Mouse (Mus musculus) limb, embryonic 15.5 days (tissue): ENCODE measurements around the gene Crmp1. TPM values are rescaled to one million over a fixed set of nuclear protein-coding genes. Genes with fewer than 3 reads are reported as not detected.

Source experiments
- ATAC-seq: fragments of 200-750 bp; cut with Nextera tagmentation; 2 replicates; pipeline ENCODE4 v1.8.0; 2017; ENCODE audit warnings: low read depth, moderate TSS enrichment; ENCODE audit not compliant: insufficient number of reproducible peaks, low FRiP score, low TSS enrichment
- H3K27ac ChIP-seq: fragments of 300-500 bp; sonication (generic); 2 replicates; pipeline ENCODE4 v1.5.1; 2015; ENCODE audit warnings: moderate library complexity, mild to moderate bottlenecking, inconsistent platforms
- H3K27me3 ChIP-seq: fragments of 300-500 bp; sonication (generic); 2 replicates; pipeline ENCODE4 v1.6.1; 2015; ENCODE audit warnings: inconsistent platforms
- H3K36me3 ChIP-seq: fragments of 300-500 bp; sonication (generic); 2 replicates; pipeline ENCODE4 v1.6.1; 2015; ENCODE audit warnings: inconsistent platforms
- H3K4me1 ChIP-seq: fragments of 300-500 bp; sonication (generic); 2 replicates; pipeline ENCODE4 v1.6.1; 2015; ENCODE audit warnings: inconsistent platforms
- H3K4me2 ChIP-seq: fragments of 300-500 bp; sonication (generic); 2 replicates; pipeline ENCODE4 v1.6.1; 2015; ENCODE audit warnings: mild to moderate bottlenecking, inconsistent platforms
- H3K4me3 ChIP-seq: fragments of 300-500 bp; sonication (generic); 2 replicates; pipeline ENCODE4 v1.5.1; 2015; ENCODE audit warnings: mild to moderate bottlenecking, inconsistent platforms
- H3K9ac ChIP-seq: fragments of 300-500 bp; sonication (generic); 2 replicates; pipeline ENCODE4 v1.6.1; 2015; ENCODE audit warnings: inconsistent platforms
- H3K9me3 ChIP-seq: fragments of 300-500 bp; sonication (generic); 2 replicates; pipeline ENCODE4 v1.6.1; 2016; ENCODE audit warnings: inconsistent platforms
- WGBS: fragments of 180-500 bp; shearing (Covaris S2); methylation state at CpG from one replicate; pipeline ENCODE4 v1.1.7; 2015; 5-methylcytosine and 5-hydroxymethylcytosine counted together
- polyA plus RNA-seq: library from polyadenylated mRNA; unstranded; fragments of >200 nt; fragmentation: Nextera tagmentation; extraction: Ambion mirVana; gene quantifications from 2 replicates; pipeline ENCODE4 v1.2.1, GENCODE M21; 2015

The Crmp1 gene
- polyA plus RNA-seq, 1 experiment from 2014 or later: 8.2 TPM

GRCm38 (mm10) chr5:37320174-37320573 lies 78.4 kb downstream of the Crmp1 start:
- H3K36me3 ChIP-seq: peaks cover 94% of the 10 kb centered on the region
- WGBS: 76% methylated on average over 3 of the region's 3 CpGs
- ATAC-seq: no peak

GRCm38 (mm10) chr5:37320761-37321160 lies 79.0 kb downstream of the Crmp1 start:
- H3K27me3 ChIP-seq: no peaks in the 10 kb centered on the region
- H3K4me2 ChIP-seq: no peak overlapping the region
- 91% methylated on average over 4 of the region's 4 CpGs for WGBS
- no peak overlapping the region for H3K9ac ChIP-seq
- H3K4me1 ChIP-seq: no peaks in the 10 kb centered on the region
- H3K27ac ChIP-seq: no peak overlapping the region
- H3K9me3 ChIP-seq: no peaks in the 10 kb centered on the region
- peaks cover 94% of the 10 kb centered on the region for H3K36me3 ChIP-seq
- H3K4me3 ChIP-seq: no peak overlapping the region
- ATAC-seq: no peak

More at GRCm38 (mm10) chr5:37320174-37320573, 78.4 kb downstream of the Crmp1 start:
- H3K27me3 ChIP-seq: no peaks in the 10 kb centered on the region
- H3K4me3 ChIP-seq: no peak overlapping the region
- H3K27ac ChIP-seq: no peak overlapping the region
- H3K9me3 ChIP-seq: 0 out of 2 replicates have a peak, but pooled peaks cover 4% of the 10 kb centered on the region
- no peak overlapping the region for H3K9ac ChIP-seq
- H3K4me2 ChIP-seq: no peak overlapping the region
- H3K4me1 ChIP-seq: no peaks in the 10 kb centered on the region

GRCm38 (mm10) chr5:37326675-37327074 lies 84.9 kb downstream of the Crmp1 start:
- no peaks in the 10 kb centered on the region for H3K9me3 ChIP-seq
- ATAC-seq: no peak
- H3K36me3 ChIP-seq: peaks cover 92% of the 10 kb centered on the region
- 82% methylated on average over 6 of the region's 6 CpGs for WGBS
- no peaks in the 10 kb centered on the region for H3K4me1 ChIP-seq
- H3K9ac ChIP-seq: no peak overlapping the region
- no peak overlapping the region for H3K4me2 ChIP-seq
- H3K27me3 ChIP-seq: no peaks in the 10 kb centered on the region
- H3K27ac ChIP-seq: no peak overlapping the region
- no peak overlapping the region for H3K4me3 ChIP-seq

- H3K27me3 ChIP-seq: no peaks in the 10 kb centered on the region
- H3K27ac ChIP-seq: no peak overlapping the region
- ATAC-seq: no peak
- WGBS: 83% methylated on average over 8 of the region's 8 CpGs
- H3K4me1 ChIP-seq: peaks cover 11% of the 10 kb centered on the region
- no peak overlapping the region for H3K4me3 ChIP-seq
- no peak overlapping the region for H3K4me2 ChIP-seq
- H3K9me3 ChIP-seq: no peaks in the 10 kb centered on the region
- H3K36me3 ChIP-seq: peaks cover 66% of the 10 kb centered on the region
- no peak overlapping the region for H3K9ac ChIP-seq
Measured at GRCm38 (mm10) chr5:37330449-37331132, 88.9 kb downstream of the Crmp1 start.

GRCm38 (mm10) chr5:37331133-37331505 lies 89.4 kb downstream of the Crmp1 start:
- Histone ChIP-seq H3K4me3 (no peak overlapping the region), H3K4me2 (no peak overlapping the region), H3K36me3 (peaks cover 61% of the 10 kb centered on the region), H3K9me3 (no peaks in the 10 kb centered on the region), H3K27ac (no peak overlapping the region), H3K27me3 (no peaks in the 10 kb centered on the region), H3K4me1 (peaks cover 17% of the 10 kb centered on the region), H3K9ac (no peak overlapping the region)
- 94% methylated on average over 2 of the region's 2 CpGs for WGBS
- no peak for ATAC-seq

- Histone ChIP-seq H3K9ac (no peak overlapping the region), H3K4me1 (peaks cover 22% of the 10 kb centered on the region), H3K27me3 (no peaks in the 10 kb centered on the region), H3K9me3 (no peaks in the 10 kb centered on the region), H3K36me3 (peaks cover 51% of the 10 kb centered on the region), H3K4me3 (no peak overlapping the region), H3K4me2 (no peak overlapping the region), H3K27ac (no peak overlapping the region)
- no peak for ATAC-seq
- WGBS: 82% methylated on average over 4 of the region's 4 CpGs
Measured at GRCm38 (mm10) chr5:37332066-37332465, 90.3 kb downstream of the Crmp1 start.

GRCm38 (mm10) chr5:37335061-37335460 lies 93.3 kb downstream of the Crmp1 start:
- Histone ChIP-seq H3K9me3 (no peaks in the 10 kb centered on the region), H3K4me2 (no peak overlapping the region), H3K4me3 (no peak overlapping the region), H3K27ac (no peak overlapping the region), H3K9ac (no peak overlapping the region), H3K4me1 (peaks cover 46% of the 10 kb centered on the region), H3K27me3 (no peaks in the 10 kb centered on the region), H3K36me3 (peaks cover 24% of the 10 kb centered on the region)
- no peak for ATAC-seq
- 51% methylated on average over 3 of the region's 3 CpGs for WGBS

- Histone ChIP-seq H3K4me2 (peak within 1 kb of the TSS; percentile 88), H3K27ac (peak within 1 kb of the TSS; percentile 87), H3K4me1 (peaks cover 46% of the 10 kb centered on the region), H3K27me3 (no peaks in the 10 kb centered on the region), H3K9me3 (no peaks in the 10 kb centered on the region), H3K36me3 (peaks cover 13% of the 10 kb centered on the region; the same call in 1 of the 2 replicates), H3K9ac (peak within 1 kb of the TSS; percentile 74), H3K4me3 (peak within 1 kb of the TSS; percentile 75)
- peak; percentile 67 for ATAC-seq
- WGBS: under 1% methylated on average over 48 of the region's 48 CpGs
Measured at GRCm38 (mm10) chr5:37336485-37337105, 94.9 kb downstream of the Crmp1 start, which contains the start of gene Evc. Gene Evc, minus strand, starts transcription at chr5:37336894.

GRCm38 (mm10) chr5:37337696-37338095 lies 96.0 kb downstream of the Crmp1 start:
- Histone ChIP-seq H3K4me1 (peaks cover 46% of the 10 kb centered on the region), H3K36me3 (peaks cover 9% of the 10 kb centered on the region; the same call in 1 of the 2 replicates), H3K4me2 (peak overlapping the region; percentile 88), H3K9me3 (no peaks in the 10 kb centered on the region), H3K27ac (peak overlapping the region; percentile 87), H3K4me3 (peak overlapping the region; percentile 71), H3K27me3 (no peaks in the 10 kb centered on the region), H3K9ac (0 out of 2 replicates have a peak overlapping the region, but pooled peaks have one; percentile 76)
- no peak for ATAC-seq
- WGBS: 54% methylated on average over 3 of the region's 3 CpGs

GRCm38 (mm10) chr5:37338288-37338687 lies 96.5 kb downstream of the Crmp1 start, which contains the start of gene Evc2:
Gene Evc2, plus strand, starts transcription at chr5:37338499.
- H3K27ac ChIP-seq: peak within 1 kb of the TSS; percentile 87
- ATAC-seq: peak; percentile 82
- peak within 1 kb of the TSS; percentile 75 for H3K4me3 ChIP-seq
- H3K9ac ChIP-seq: peak within 1 kb of the TSS; percentile 76
- peak within 1 kb of the TSS; percentile 88 for H3K4me2 ChIP-seq
- no peaks in the 10 kb centered on the region for H3K9me3 ChIP-seq
- no peaks in the 10 kb centered on the region for H3K27me3 ChIP-seq
- peaks cover 15% of the 10 kb centered on the region for H3K36me3 ChIP-seq
- peaks cover 46% of the 10 kb centered on the region for H3K4me1 ChIP-seq
- 0% methylated on average over 25 of the region's 27 CpGs for WGBS
